Comparison of ENCODE assay signal across 8 mouse cellular contexts in the genomic region with DNA sequence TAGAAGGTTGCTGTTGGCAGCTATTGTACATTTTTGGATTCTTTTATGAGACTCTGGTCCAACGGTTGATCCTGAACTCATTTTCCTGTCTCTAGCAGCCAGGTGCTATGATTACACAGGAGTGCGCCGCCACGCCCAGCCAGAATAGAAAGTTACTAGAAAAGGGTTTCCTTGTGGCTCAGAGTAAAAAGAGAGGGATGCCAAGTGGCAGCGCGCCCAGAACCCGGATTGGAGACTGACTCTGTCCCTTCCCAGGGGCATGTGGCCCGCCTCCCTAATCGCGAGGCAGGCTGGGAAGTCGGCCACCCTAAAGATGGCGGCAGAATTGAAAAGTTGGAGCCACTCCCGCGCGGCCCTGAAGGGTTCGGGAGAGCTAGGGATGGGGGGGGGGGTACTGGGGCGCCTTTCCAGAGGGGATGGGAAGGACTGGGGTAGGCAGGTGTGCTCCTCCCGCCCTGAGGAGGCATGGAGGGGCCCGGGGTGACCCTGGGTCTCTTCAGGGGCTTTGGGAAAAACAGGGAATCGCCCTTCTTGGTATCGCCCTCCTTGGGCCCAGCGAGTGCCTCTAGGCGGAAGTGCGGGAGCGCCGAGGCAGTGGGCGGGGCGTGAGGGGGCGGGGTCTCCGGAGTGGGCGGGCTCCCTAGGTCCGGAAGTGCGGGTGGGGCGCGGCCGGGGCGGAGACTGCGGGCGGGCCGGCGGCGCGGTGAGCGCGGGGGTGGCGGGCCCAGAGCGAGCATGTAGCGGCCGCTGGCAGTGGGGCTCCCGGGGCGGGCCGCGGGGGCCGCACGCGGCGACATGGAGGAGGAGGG. TPM values are rescaled to one million over a fixed set of nuclear protein-coding genes. Genes with fewer than 3 reads are reported as not detected.
DNase-seq lines count a peak whose midpoint lies in the region; ATAC-seq lines count a peak whose summit lies in the region.

A gene (plus strand): TSS at position 683 of the 809 bp plus-strand sequence.

- peak within 1 kb of the TSS; percentile 89 for H3K9ac ChIP-seq in heart, embryonic 14.5 days (ENCODE audit: low read length)
- peak within 1 kb of the TSS; percentile 94 for H3K9ac ChIP-seq in liver, embryonic 13.5 days
- H3K9ac ChIP-seq in stomach, embryonic 16.5 days (ENCODE audit: low read length): peak within 1 kb of the TSS; percentile 92

- no peaks in the 10 kb centered on the region for H3K27me3 ChIP-seq in heart, embryonic 14.5 days (ENCODE audit: control insufficient read depth, insufficient read depth, low read length)
- H3K27me3 ChIP-seq in liver, embryonic 13.5 days: no peaks in the 10 kb centered on the region
- H3K27me3 ChIP-seq in stomach, embryonic 16.5 days (ENCODE audit: control insufficient read depth, insufficient read depth, low read length): no peaks in the 10 kb centered on the region

- H3K4me2 ChIP-seq in heart, embryonic 14.5 days (ENCODE audit: low read length): peak within 1 kb of the TSS; percentile 71
- H3K4me2 ChIP-seq in liver, embryonic 13.5 days: peak within 1 kb of the TSS; percentile 81
- peak within 1 kb of the TSS; percentile 67 for H3K4me2 ChIP-seq in stomach, embryonic 16.5 days (ENCODE audit: low read depth, low read length)

- peak within 1 kb of the TSS; percentile 96 to 97 for H3K27ac ChIP-seq in heart, embryonic 14.5 days (replicated peaks in 1 of 2; ENCODE audit: control insufficient read depth in 1 of 2, insufficient read depth in 1 of 2, low read depth in 2 of 2, low read length in 2 of 2)
- peak within 1 kb of the TSS; percentile 97 for H3K27ac ChIP-seq in liver, embryonic 13.5 days
- peak within 1 kb of the TSS; percentile 99 for H3K27ac ChIP-seq in stomach, embryonic 16.5 days (ENCODE audit: low read length)

- 0 out of 2 replicates have a peak, but pooled peaks cover 3% of the 10 kb centered on the region for H3K36me3 ChIP-seq in heart, embryonic 14.5 days (ENCODE audit: control insufficient read depth, insufficient read depth, low read length)
- H3K36me3 ChIP-seq in liver, embryonic 13.5 days: peaks cover 6% of the 10 kb centered on the region
- H3K36me3 ChIP-seq in stomach, embryonic 16.5 days (ENCODE audit: control insufficient read depth, insufficient read depth, low read length): no peaks in the 10 kb centered on the region

- DNase-seq in c-Kit-negative CD71-positive TER-119-positive erythroid progenitor cells, embryonic 14.5 days (ENCODE audit: low read depth, low spot score): peak; percentile 93
- peak; percentile 91 for DNase-seq in fibroblast of lung, adult 2 months (ENCODE audit: low read depth)
- peak; percentile 99 for DNase-seq in kidney, postnatal 14 days
- peak; percentile 86 for DNase-seq in liver, embryonic 13.5 days
- peak; percentile 100 for DNase-seq in neural tube, embryonic 10.5 days (ENCODE audit: extremely low spot score, low spot score)

- ATAC-seq in CD4-positive, CD25-positive, alpha-beta regulatory T cell, adult 4 months: peak; percentile 77
- peak; percentile 96 for ATAC-seq in heart, embryonic 14.5 days (ENCODE audit: insufficient number of reproducible peaks, insufficient read depth, low FRiP score, low read depth)
- peak; percentile 95 for ATAC-seq in liver, embryonic 13.5 days (ENCODE audit: low read depth)
- ATAC-seq in stomach, embryonic 16.5 days (ENCODE audit: insufficient read depth, low FRiP score): peak; percentile 96

- H3K4me1 ChIP-seq in heart, embryonic 14.5 days (ENCODE audit: control insufficient read depth in 2 of 2, insufficient read depth in 2 of 2, low read length in 2 of 2): peaks cover 3 to 16% of the 10 kb centered on the region in 2 experiments
- H3K4me1 ChIP-seq in liver, embryonic 13.5 days (replicated peaks): peaks cover 46% of the 10 kb centered on the region
- peaks cover 13% of the 10 kb centered on the region for H3K4me1 ChIP-seq in stomach, embryonic 16.5 days (ENCODE audit: control insufficient read depth, insufficient read depth, low read length)

- peak within 1 kb of the TSS; percentile 79 to 98 for H3K4me3 ChIP-seq in heart, embryonic 14.5 days (ENCODE audit: control insufficient read depth in 1 of 2, insufficient read depth in 1 of 2, low read depth in 1 of 2, low read length in 2 of 2)
- H3K4me3 ChIP-seq in liver, embryonic 13.5 days (replicated peaks): peak within 1 kb of the TSS; percentile 85
- peak within 1 kb of the TSS; percentile 76 for H3K4me3 ChIP-seq in stomach, embryonic 16.5 days (replicated peaks; ENCODE audit: low read length)

- WGBS in heart, embryonic 14.5 days: 1% methylated on average over 48 of the region's 57 CpGs
- WGBS in liver, embryonic 13.5 days (ENCODE audit: insufficient replicate concordance): under 1% methylated on average over 30 of the region's 57 CpGs
- under 1% methylated on average over 44 of the region's 57 CpGs for WGBS in stomach, embryonic 16.5 days

- no peaks in the 10 kb centered on the region for H3K9me3 ChIP-seq in heart, embryonic 14.5 days (ENCODE audit: control insufficient read depth, low read length)
- H3K9me3 ChIP-seq in liver, embryonic 13.5 days (replicated peaks): no peaks in the 10 kb centered on the region
- no peaks in the 10 kb centered on the region for H3K9me3 ChIP-seq in stomach, embryonic 16.5 days (replicated peaks; ENCODE audit: control insufficient read depth, low read length)

RNA-seq across cellular contexts. Expression of the gene that starts here (rescaled TPM):
- polyA plus RNA-seq in CD4-positive, CD25-positive, alpha-beta regulatory T cell, adult 4 months (2017; shearing (Covaris generic)): 100 to 1,000 TPM; 203 to 260 TPM
- polyA plus RNA-seq in heart, embryonic 14.5 days (2014; fragmentation: Nextera tagmentation; extraction: Ambion mirVana): 52.9 and 56.5 TPM in 2 replicates
- polyA plus RNA-seq in liver, embryonic 13.5 days (2015; fragmentation: Nextera tagmentation; extraction: Ambion mirVana): 45.8 and 46.1 TPM in 2 replicates
- 64.9 and 66.5 TPM in 2 replicates for polyA plus RNA-seq in stomach, embryonic 16.5 days (2015; fragmentation: Nextera tagmentation; extraction: Ambion mirVana)

Comparison
In these comparisons a context has a peak if more than half of its experiments do, and no peak if none do; other contexts are left out.
1. Peak in every context shown above with its lines: DNase-seq, ATAC-seq, H3K4me3 ChIP-seq and H3K27ac ChIP-seq.